Mouse (Mus musculus): ENCODE measurements around the gene Ccdc47. TPM values are rescaled to one million over a fixed set of nuclear protein-coding genes. Genes with fewer than 3 reads are reported as not detected.

Gene Ccdc47
- total RNA-seq, 2 experiments from 2014 or later: 86.3 to 89.6 TPM

GRCm38 (mm10) chr11:106163546-106163945, 52.6 kb downstream of the Ccdc47 start:
- DNase-seq (ENCODE audit: low spot score in 2 of 2): no peak

- DNase-seq (ENCODE audit: low spot score in 2 of 2): no peak
Observed at GRCm38 (mm10) chr11:106162237-106162636, 53.9 kb downstream of the Ccdc47 start.

GRCm38 (mm10) chr11:106160841-106161721, 55.1 kb downstream of the Ccdc47 start, which contains the start of the genes Gm10840 and Limd2:
Gene Gm10840 (plus strand): TSS chr11:106160850.
Gene Limd2 (minus strand): TSS chr11:106160860.
- DNase-seq (ENCODE audit: low spot score in 2 of 2): no peak

- DNase-seq (ENCODE audit: low spot score in 2 of 2): peak; percentile 58 to 62
Observed at GRCm38 (mm10) chr11:106159921-106160840, 56.0 kb downstream of the Ccdc47 start.

GRCm38 (mm10) chr11:106159216-106159920, 56.8 kb downstream of the Ccdc47 start:
- DNase-seq (ENCODE audit: low spot score in 2 of 2): peak in 1 of 2 experiments; percentile 25

- no peak for DNase-seq (ENCODE audit: low spot score in 2 of 2)
Observed at GRCm38 (mm10) chr11:106158930-106159215, 57.3 kb downstream of the Ccdc47 start.

GRCm38 (mm10) chr11:106158081-106158929, 57.8 kb downstream of the Ccdc47 start:
- no peak for DNase-seq (ENCODE audit: low spot score in 2 of 2)

- no peak for DNase-seq (ENCODE audit: low spot score in 2 of 2)
Observed at GRCm38 (mm10) chr11:106157154-106157553, 59.0 kb downstream of the Ccdc47 start.

- DNase-seq (ENCODE audit: low spot score in 2 of 2): no peak
Observed at GRCm38 (mm10) chr11:106156257-106156656, 59.9 kb downstream of the Ccdc47 start.

- no peak for DNase-seq (ENCODE audit: low spot score in 2 of 2)
Observed at GRCm38 (mm10) chr11:106155761-106156160, 60.4 kb downstream of the Ccdc47 start.

GRCm38 (mm10) chr11:106154770-106155169, 61.4 kb downstream of the Ccdc47 start:
- no peak for DNase-seq (ENCODE audit: low spot score in 2 of 2)

- DNase-seq (ENCODE audit: low spot score in 2 of 2): no peak
Observed at GRCm38 (mm10) chr11:106154091-106154490, 62.1 kb downstream of the Ccdc47 start.

- no peak for DNase-seq (ENCODE audit: low spot score in 2 of 2)
Observed at GRCm38 (mm10) chr11:106152132-106152531, 64.0 kb downstream of the Ccdc47 start.

- DNase-seq (ENCODE audit: low spot score in 2 of 2): no peak
Observed at GRCm38 (mm10) chr11:106151219-106151618, 64.9 kb downstream of the Ccdc47 start.

Other genes starting within 250 kb of the Ccdc47 start
- gene Ace, start 248.4 kb downstream of the Ccdc47 start, total RNA-seq (2021): 10 to 100 TPM; 12.3 to 19.9 TPM
- not detected for gene Ace3, start 221.7 kb downstream of the Ccdc47 start, total RNA-seq (2021)
- gene Kcnh6, start 208.2 kb downstream of the Ccdc47 start, total RNA-seq (2021): under 1 TPM; 0.31 to 0.92 TPM
- 10 to 100 TPM; 87.2 to 88.1 TPM for gene Dcaf7, start 179.5 kb downstream of the Ccdc47 start, total RNA-seq (2021)
- gene Taco1, start 150.3 kb downstream of the Ccdc47 start, total RNA-seq (2021): 10 to 100 TPM; 27.3 to 28.6 TPM
- 10 to 100 TPM; 55.5 to 60.6 TPM for gene Map3k3, start 131.7 kb downstream of the Ccdc47 start, total RNA-seq (2021)
- not detected for gene Gm10840, start 55.5 kb downstream of the Ccdc47 start, total RNA-seq (2021)
- 10 to 100 TPM; 39.8 to 48.2 TPM for gene Limd2, start 55.5 kb downstream of the Ccdc47 start, total RNA-seq (2021)
- 10 to 100 TPM; 19.3 to 20.1 TPM for gene Strada, start 14.2 kb downstream of the Ccdc47 start, total RNA-seq (2021)
- gene Ddx42, start 582 bp upstream of the Ccdc47 start, total RNA-seq (2021): 10 to 100 TPM; 74.4 to 76.2 TPM
- 10 to 100 TPM; 69.3 to 71.0 TPM for gene Ftsj3, start 39.7 kb upstream of the Ccdc47 start, total RNA-seq (2021)
- 100 to 1,000 TPM; 131 to 138 TPM for gene Psmc5, start 39.8 kb upstream of the Ccdc47 start, total RNA-seq (2021)
- gene Smarcd2, start 56.6 kb upstream of the Ccdc47 start, total RNA-seq (2021): 100 to 1,000 TPM; 104 to 117 TPM
- under 1 TPM; 0.25 to 0.34 TPM for gene Tcam1, start 60.3 kb upstream of the Ccdc47 start, total RNA-seq (2021)
- gene Gh, start 85.5 kb upstream of the Ccdc47 start, total RNA-seq (2021): under 1 TPM in 1 of 2 experiments, not detected in 1; 0.37 TPM
- 1 to 10 TPM; 2.8 to 5.2 TPM for gene Cd79b, start 98.4 kb upstream of the Ccdc47 start, total RNA-seq (2021)
- 1 to 10 TPM; 1.0 to 3.0 TPM for gene Scn4a, start 136.9 kb upstream of the Ccdc47 start, total RNA-seq (2021)
- gene Prr29, start 149.1 kb upstream of the Ccdc47 start, total RNA-seq (2021): not detected
- 10 to 100 TPM; 21.8 to 24.3 TPM for gene Icam2, start 171.7 kb upstream of the Ccdc47 start, total RNA-seq (2021)